Mouse (Mus musculus) CH12.LX (cell line): Measurements from ENCODE around the gene Cdkn2a. TPM values are rescaled to one million over a fixed set of nuclear protein-coding genes. Genes with fewer than 3 reads are reported as not detected.

ENCODE experiments used
- DNase-seq: peaks from one replicate; pipeline ENCODE4 v3.0.0-alpha.2; 2013; ENCODE audit errors: extremely low read depth
- H3K27ac ChIP-seq: 2 replicates; pipeline ENCODE4 v1.5.1; 2012; ENCODE audit warnings: low read depth, mild to moderate bottlenecking, control low read depth, moderate library complexity; ENCODE audit not compliant: insufficient read depth
- H3K27me3 ChIP-seq: replicated peaks from 2 replicates; pipeline ENCODE3; 2012; ENCODE audit warnings: inconsistent platforms
- H3K36me3 ChIP-seq, 2 experiments: replicated peaks in 1 of 2; 2 replicates each; pipeline versions ENCODE3 to v1.6.1; 2012; ENCODE audit warnings: inconsistent platforms in 1 of 2, low read length in 1 of 2, mild to moderate bottlenecking in 1 of 2, mixed read lengths in 1 of 2, moderate library complexity in 1 of 2; ENCODE audit not compliant: control insufficient read depth in 1 of 2, insufficient read depth in 1 of 2
- H3K4me1 ChIP-seq, 2 experiments: 2 replicates each; pipeline ENCODE4 v1.6.1; 2012; ENCODE audit warnings: inconsistent platforms in 1 of 2, moderate library complexity in 1 of 2; ENCODE audit not compliant: insufficient read depth in 2 of 2, control insufficient read depth in 1 of 2
- H3K4me2 ChIP-seq: 2 replicates; pipeline ENCODE4 v1.6.1; 2012; ENCODE audit warnings: low read depth, mild to moderate bottlenecking, control low read depth; ENCODE audit not compliant: poor library complexity, insufficient read depth, severe bottlenecking
- H3K4me3 ChIP-seq, 3 experiments: fragments of 150-350 bp in 1 of 3; sonication (generic) in 1 of 3; replicated peaks in 1 of 3; 2 replicates each; pipeline versions ENCODE3 to v1.5.1; 2011 to 2012; ENCODE audit warnings: low read depth in 2 of 3, low read length in 2 of 3, mild to moderate bottlenecking in 2 of 3, moderate library complexity in 2 of 3, control low read depth in 1 of 3, improper control_type of control experiment in 1 of 3, inconsistent platforms in 1 of 3, mixed read lengths in 1 of 3; ENCODE audit not compliant: poor library complexity in 1 of 3
- H3K79me2 ChIP-seq: replicated peaks from 2 replicates; pipeline ENCODE4 v1.6.1; 2012; ENCODE audit warnings: mild to moderate bottlenecking, moderate library complexity; ENCODE audit not compliant: control insufficient read depth, poor library complexity, insufficient read depth, severe bottlenecking; ENCODE audit errors: extremely low read depth
- H3K9ac ChIP-seq: 2 replicates; pipeline ENCODE4 v1.6.1; 2012; ENCODE audit warnings: low read depth, mild to moderate bottlenecking, control low read depth, moderate library complexity; ENCODE audit not compliant: insufficient read depth
- H3K9me3 ChIP-seq: replicated peaks from 2 replicates; pipeline ENCODE3; 2012; ENCODE audit warnings: low read length, inconsistent platforms, mixed read lengths
- BHLHE40 ChIP-seq: IDR thresholded peaks from 2 replicates; pipeline ENCODE4 v1.6.1; 2011; ENCODE audit warnings: mild to moderate bottlenecking, low read depth, low read length, improper control_type of control experiment
- ELF1 ChIP-seq: IDR thresholded peaks from 2 replicates; pipeline ENCODE4 v1.6.1; 2014; ENCODE audit warnings: low read depth, mild to moderate bottlenecking, inconsistent platforms, low read length, improper control_type of control experiment
- HCFC1 ChIP-seq: IDR thresholded peaks from 2 replicates; pipeline ENCODE4 v1.6.1; 2012; ENCODE audit warnings: low read depth, mild to moderate bottlenecking, inconsistent platforms, low read length, improper control_type of control experiment
- IRF4 ChIP-seq: IDR thresholded peaks from 2 replicates; pipeline ENCODE4 v1.6.1; 2014; ENCODE audit warnings: low read depth, mild to moderate bottlenecking, inconsistent platforms, low read length, improper control_type of control experiment
- JUND ChIP-seq: conservative IDR thresholded peaks from 2 replicates; pipeline ENCODE4 v1.6.1; 2011; ENCODE audit warnings: low read depth, low read length, improper control_type of control experiment
- MAX ChIP-seq: IDR thresholded peaks from 2 replicates; pipeline ENCODE4 v1.6.1; 2011; ENCODE audit warnings: low read length, improper control_type of control experiment
- MAZ ChIP-seq: IDR thresholded peaks from 2 replicates; pipeline ENCODE4 v1.6.1; 2012; ENCODE audit warnings: low read depth, mild to moderate bottlenecking, inconsistent platforms, low read length, improper control_type of control experiment, moderate library complexity
- MYC ChIP-seq: IDR thresholded peaks from 2 replicates; pipeline ENCODE4 v1.6.1; 2011; ENCODE audit warnings: low read depth, mild to moderate bottlenecking, improper control_type of control experiment, low read length
- NELFE ChIP-seq: IDR thresholded peaks from 2 replicates; pipeline ENCODE4 v1.6.1; 2011; ENCODE audit warnings: low read depth, low read length, improper control_type of control experiment
- NRF1 ChIP-seq: IDR thresholded peaks from 2 replicates; pipeline ENCODE4 v1.6.1; 2014; ENCODE audit warnings: low read depth, mild to moderate bottlenecking, inconsistent platforms, low read length, improper control_type of control experiment, moderate library complexity
- POLR2AphosphoS2 ChIP-seq: IDR thresholded peaks from 2 replicates; pipeline ENCODE4 v1.6.1; 2011; ENCODE audit warnings: low read depth, low read length, improper control_type of control experiment
- RCOR1 ChIP-seq: conservative IDR thresholded peaks from 2 replicates; pipeline ENCODE4 v1.6.1; 2012; ENCODE audit warnings: low read depth, mild to moderate bottlenecking, inconsistent platforms, low read length, improper control_type of control experiment
- SMC3 ChIP-seq: IDR thresholded peaks from 2 replicates; pipeline ENCODE4 v1.6.1; 2011; ENCODE audit warnings: low read depth, low read length, improper control_type of control experiment
- UBTF ChIP-seq: IDR thresholded peaks from 2 replicates; pipeline ENCODE4 v1.6.1; 2012; ENCODE audit warnings: low read depth, mild to moderate bottlenecking, inconsistent platforms, low read length, improper control_type of control experiment, moderate library complexity
- USF2 ChIP-seq: conservative IDR thresholded peaks from 2 replicates; pipeline ENCODE4 v1.6.1; 2011; ENCODE audit warnings: low read depth, low read length, improper control_type of control experiment
- dilution Hi-C: fragments of 300-500 bp; cut with MboI; formaldehyde crosslinking; loops from 2 replicates; pipeline ENCODE4 v1.14.3; 2020; ENCODE audit warnings: low sequenced_read_pairs; ENCODE audit not compliant: extremely low pct_unique_long_range_greater_than_20kb, extremely low pct_ligation_motif_present
- in situ Hi-C: fragments of 300-500 bp; cut with MboI; formaldehyde crosslinking; loops from 3 replicates; pipeline ENCODE4 v1.14.3; 2019; ENCODE audit warnings: low sequenced_read_pairs, low pct_ligation_motif_present, low pct_unique_long_range_greater_than_20kb, mixed read lengths
- polyA plus RNA-seq: library from polyadenylated mRNA; unstranded; fragments of >175 nt; gene quantifications from 2 replicates; pipeline ENCODE4 v1.2.1, GENCODE M21; 2012; ENCODE audit warnings: low read depth; ENCODE audit not compliant: insufficient read length
- total RNA-seq, 2 experiments: library from RNA; depleted of rRNA; stranded (reverse); fragments of 300-350 nt in 1 of 2; fragments of >200 nt in 1 of 2; gene quantifications; 2 replicates each; pipeline ENCODE4 v1.2.3; 2012 to 2014

The Cdkn2a gene
- total and polyA plus RNA-seq, 3 experiments, result not detected

DNA sequence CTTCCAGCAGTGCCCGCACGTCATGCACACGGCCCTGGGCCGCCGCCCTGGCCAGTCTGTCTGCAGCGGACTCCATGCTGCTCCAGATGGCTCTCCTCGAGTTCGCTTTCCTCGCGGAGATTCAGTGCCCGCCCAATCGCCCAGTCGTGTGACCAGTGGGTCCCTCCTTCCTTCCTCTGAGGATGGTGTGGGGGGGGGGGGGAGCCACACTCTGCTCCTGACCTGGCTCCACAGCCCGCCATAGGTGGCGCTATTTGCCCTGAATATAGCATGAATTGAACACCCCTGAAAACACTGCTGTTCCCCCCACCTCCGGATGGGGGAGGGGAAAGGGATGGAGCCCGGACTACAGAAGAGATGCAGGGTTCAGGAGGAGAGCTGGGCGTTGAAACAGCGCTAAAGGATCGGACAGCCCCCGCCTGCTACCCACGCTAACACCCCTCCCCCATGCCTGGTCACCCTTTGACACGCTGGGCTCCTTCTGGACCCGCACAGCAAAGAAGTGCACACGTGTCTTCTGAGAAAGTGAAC is 12.4 kb downstream of the Cdkn2a start:
- Histone ChIP-seq H3K4me2 (no peak overlapping the region), H3K4me1 (no peaks in the 10 kb centered on the region), H3K9ac (no peak overlapping the region), H3K27me3 (no peaks in the 10 kb centered on the region), H3K36me3 (no peaks in the 10 kb centered on the region), H3K79me2 (no peaks in the 10 kb centered on the region)
- no peak for DNase-seq
- no peak for TF ChIP-seq JUND
- TF ChIP-seq, all 38 proteins: peak for 0
- in situ Hi-C loops, result no loop called here
- no peak overlapping the region for H3K27ac ChIP-seq
- dilution Hi-C loops, result no loop called here
- no peaks in the 10 kb centered on the region for H3K9me3 ChIP-seq
- no peak overlapping the region for H3K4me3 ChIP-seq

DNA sequence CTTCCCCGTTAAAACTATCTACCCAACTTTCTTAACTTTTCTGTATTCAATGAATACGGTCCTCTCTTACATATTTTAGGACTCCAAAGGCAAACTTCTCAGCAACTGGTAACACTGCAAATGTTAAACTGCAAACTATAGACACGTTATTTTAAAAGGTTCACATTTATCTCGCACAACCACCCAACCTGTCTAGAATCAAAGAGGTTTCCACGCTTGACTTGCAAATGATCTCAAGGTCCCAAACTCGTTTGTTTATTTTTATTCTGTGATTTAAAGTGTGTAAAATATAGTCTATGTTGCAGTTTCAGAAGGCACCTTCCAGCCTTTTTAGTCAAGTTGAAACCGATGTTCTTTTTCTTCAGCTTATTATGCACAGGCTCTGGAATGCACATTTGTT is 13.2 kb downstream of the Cdkn2a start:
- H3K9ac ChIP-seq, result no peak overlapping the region
- no peak for DNase-seq
- H3K36me3 ChIP-seq, result no peaks in the 10 kb centered on the region
- no peaks in the 10 kb centered on the region for H3K27me3 ChIP-seq
- no peaks in the 10 kb centered on the region for H3K4me1 ChIP-seq
- H3K79me2 ChIP-seq, result no peaks in the 10 kb centered on the region
- TF ChIP-seq POLR2AphosphoS2, result no peak
- no peak overlapping the region for H3K27ac ChIP-seq
- no peak overlapping the region for H3K4me2 ChIP-seq
- in situ Hi-C loops, result no loop called here
- no peak overlapping the region for H3K4me3 ChIP-seq
- no peaks in the 10 kb centered on the region for H3K9me3 ChIP-seq
- dilution Hi-C loops, result no loop called here

DNA sequence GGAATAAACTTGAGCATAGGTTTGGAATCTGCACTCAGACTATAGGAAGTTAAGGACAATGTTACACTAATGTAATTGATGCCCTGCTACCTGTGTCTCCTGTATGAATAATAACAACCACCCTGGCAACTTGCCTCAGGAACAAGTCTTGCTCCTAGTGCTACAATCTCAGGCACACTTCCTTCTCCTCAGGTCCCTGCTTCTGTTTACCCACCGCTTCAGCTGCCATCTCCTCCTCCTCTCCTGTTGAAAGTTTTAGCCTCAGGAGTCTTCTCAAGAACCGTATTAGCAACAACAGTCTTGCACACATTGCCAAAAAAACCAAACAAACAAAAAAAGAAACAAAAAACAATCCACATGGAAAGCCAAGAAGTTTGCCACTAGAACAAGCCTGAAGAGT is 14.8 kb downstream of the Cdkn2a start:
- Histone ChIP-seq H3K4me3 (no peak overlapping the region), H3K4me2 (no peak overlapping the region), H3K79me2 (no peaks in the 10 kb centered on the region), H3K9me3 (no peaks in the 10 kb centered on the region), H3K9ac (no peak overlapping the region), H3K36me3 (no peaks in the 10 kb centered on the region), H3K4me1 (no peaks in the 10 kb centered on the region), H3K27ac (no peak overlapping the region), H3K27me3 (no peaks in the 10 kb centered on the region)
- dilution Hi-C loops (no loop called here), in situ Hi-C loops (no loop called here)
- no peak for DNase-seq
- TF ChIP-seq NRF1 (no peak), UBTF (no peak), RCOR1 (no peak), IRF4 (no peak)

DNA sequence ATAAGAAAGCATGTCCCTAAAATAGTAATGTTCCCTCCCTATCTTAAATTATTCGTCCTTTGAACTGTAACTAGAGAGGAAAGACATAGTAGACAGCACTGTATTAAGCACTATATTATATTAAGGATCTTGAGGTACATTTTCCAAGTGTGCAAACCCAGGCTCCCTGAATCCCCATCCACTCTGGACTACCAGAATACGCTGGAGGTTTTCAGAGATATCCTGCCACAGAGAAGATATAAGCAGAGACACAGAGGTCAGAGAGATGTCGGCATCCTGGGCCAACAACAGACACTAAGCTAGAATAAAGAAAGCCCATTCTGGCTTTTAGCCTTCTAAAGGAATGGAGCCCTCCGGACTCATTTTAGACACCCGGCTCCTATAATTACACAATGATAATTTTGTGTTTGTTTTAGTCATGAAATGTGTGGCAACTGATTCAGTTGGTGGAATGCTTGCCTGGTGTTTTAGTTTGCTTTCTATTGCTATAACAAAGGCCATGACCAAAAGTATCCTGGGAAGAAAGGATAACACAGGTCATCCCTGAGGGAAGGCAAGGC is 17.0 kb downstream of the Cdkn2a start:
- Histone ChIP-seq H3K79me2 (no peaks in the 10 kb centered on the region), H3K36me3 (no peaks in the 10 kb centered on the region), H3K4me3 (no peak overlapping the region), H3K4me2 (no peak overlapping the region)
- no peak for TF ChIP-seq MAZ
- TF ChIP-seq NRF1, result no peak
- TF ChIP-seq NELFE, result no peak
- no peak for TF ChIP-seq ELF1
- no peak for TF ChIP-seq MYC
- TF ChIP-seq SMC3, result no peak
- TF ChIP-seq BHLHE40, result no peak
- TF ChIP-seq MAX, result no peak
- no peak for TF ChIP-seq USF2
- TF ChIP-seq HCFC1, result no peak
- TF ChIP-seq, all 38 proteins: peak for 0
- dilution Hi-C loops, result no loop called here
- H3K27me3 ChIP-seq, result no peaks in the 10 kb centered on the region
- H3K9ac ChIP-seq, result no peak overlapping the region
- in situ Hi-C loops, result no loop called here
- no peaks in the 10 kb centered on the region for H3K4me1 ChIP-seq
- no peak for DNase-seq
- H3K9me3 ChIP-seq, result no peaks in the 10 kb centered on the region
- no peak overlapping the region for H3K27ac ChIP-seq
